Mouse (Mus musculus) granulocyte monocyte progenitor cell, adult 5-6 weeks (primary cell): ENCODE data around the gene Mfap3. TPM values are rescaled to one million over a fixed set of nuclear protein-coding genes. Genes with fewer than 3 reads are reported as not detected.

Experiments used
- ATAC-seq: replicated peaks from 2 replicates; pipeline ENCODE4 v1.8.0; 2016; ENCODE audit warnings: mild to moderate bottlenecking, moderate TSS enrichment, inconsistent platforms; ENCODE audit not compliant: poor library complexity, severe bottlenecking
- total RNA-seq, 2 experiments: library from RNA; stranded (forward) in 1 of 2; stranded (reverse) in 1 of 2; fragments of 200-712, 200-1000 nt in 1 of 2; fragments of >200 nt in 1 of 2; fragmentation: Nextera tagmentation in 1 of 2; gene quantifications; 2 replicates each; pipeline ENCODE4 v1.2.3; 2014 to 2017

Mfap3 gene
- total RNA-seq (2014; fragmentation: Nextera tagmentation): 26.6 and 26.8 TPM in 2 replicates
- total RNA-seq (2017): 26.6 and 29.7 TPM in 2 replicates

- peak; percentile 94 for ATAC-seq
These were observed at the start of gene Mfap3, which contains the start of gene Fam114a2 for GRCm38 (mm10) chr11:57518091-57518750. Gene Mfap3, plus strand, starts transcription at chr11:57518664. Gene Fam114a2, minus strand, starts transcription at chr11:57518617.

GRCm38 (mm10) chr11:57468706-57469105, 49.8 kb upstream of the Mfap3 start:
- ATAC-seq: no peak

- no peak for ATAC-seq
These were observed 48.4 kb upstream of the Mfap3 start for GRCm38 (mm10) chr11:57470056-57470455.

GRCm38 (mm10) chr11:57470979-57471378, 47.5 kb upstream of the Mfap3 start:
- no peak for ATAC-seq

- ATAC-seq: no peak
These were observed 44.0 kb upstream of the Mfap3 start for GRCm38 (mm10) chr11:57474296-57474941.

- ATAC-seq: peak; percentile 79
These were observed 43.3 kb upstream of the Mfap3 start for GRCm38 (mm10) chr11:57475119-57475518.

- ATAC-seq: no peak
These were observed 40.4 kb upstream of the Mfap3 start for GRCm38 (mm10) chr11:57478077-57478476.

GRCm38 (mm10) chr11:57488436-57488835, 30.0 kb upstream of the Mfap3 start:
- ATAC-seq: no peak

GRCm38 (mm10) chr11:57496462-57497039, 21.9 kb upstream of the Mfap3 start:
- no peak for ATAC-seq

GRCm38 (mm10) chr11:57497701-57498100, 20.8 kb upstream of the Mfap3 start:
- no peak for ATAC-seq

GRCm38 (mm10) chr11:57498215-57498614, 20.2 kb upstream of the Mfap3 start:
- ATAC-seq: no peak

- no peak for ATAC-seq
These were observed 15.3 kb upstream of the Mfap3 start for GRCm38 (mm10) chr11:57503155-57503554.

GRCm38 (mm10) chr11:57506899-57507298, 11.6 kb upstream of the Mfap3 start:
- no peak for ATAC-seq

- no peak for ATAC-seq
These were observed 3.2 kb upstream of the Mfap3 start for GRCm38 (mm10) chr11:57515218-57515617.

GRCm38 (mm10) chr11:57516946-57517441, 1.5 kb upstream of the Mfap3 start:
- ATAC-seq: no peak

- peak; percentile 50 for ATAC-seq
These were observed 286 bp downstream of the Mfap3 start for GRCm38 (mm10) chr11:57518751-57519148.

- peak; percentile 12; the same call in 1 of the 2 replicates for ATAC-seq
These were observed 840 bp downstream of the Mfap3 start for GRCm38 (mm10) chr11:57519304-57519703.

- no peak for ATAC-seq
These were observed 2.7 kb downstream of the Mfap3 start for GRCm38 (mm10) chr11:57521206-57521605.

- no peak for ATAC-seq
These were observed 3.6 kb downstream of the Mfap3 start for GRCm38 (mm10) chr11:57522046-57522445.

- ATAC-seq: no peak
These were observed 5.0 kb downstream of the Mfap3 start for GRCm38 (mm10) chr11:57523418-57523817.

GRCm38 (mm10) chr11:57524597-57524996, 6.1 kb downstream of the Mfap3 start:
- ATAC-seq: peak; percentile 67
